Mouse (Mus musculus) forebrain, embryonic 10.5 days (tissue): ENCODE data around the gene Ppp1r14b. TPM values are rescaled to one million over a fixed set of nuclear protein-coding genes. Genes with fewer than 3 reads are reported as not detected.

Experiments
- DNase-seq: peaks from one replicate; pipeline ENCODE4 v3.0.0-alpha.2; 2017; ENCODE audit warnings: low spot score; ENCODE audit errors: extremely low spot score
- H3K27ac ChIP-seq: fragments of 300-500 bp; sonication (generic); 2 replicates; pipeline ENCODE4 v1.5.1; 2016; ENCODE audit warnings: mild to moderate bottlenecking
- H3K27me3 ChIP-seq: fragments of 300-500 bp; sonication (generic); 2 replicates; pipeline ENCODE4 v1.6.1; 2016; ENCODE audit warnings: mild to moderate bottlenecking; ENCODE audit not compliant: poor library complexity, severe bottlenecking
- H3K36me3 ChIP-seq: fragments of 300-500 bp; sonication (generic); replicated peaks from 2 replicates; pipeline ENCODE4 v1.6.1; 2016; ENCODE audit warnings: mild to moderate bottlenecking, moderate library complexity
- H3K4me1 ChIP-seq: fragments of 300-500 bp; sonication (generic); 2 replicates; pipeline ENCODE4 v1.6.1; 2016
- H3K4me3 ChIP-seq: fragments of 300-500 bp; sonication (generic); 2 replicates; pipeline ENCODE4 v1.5.1; 2016; ENCODE audit warnings: mild to moderate bottlenecking, moderate library complexity
- H3K9me3 ChIP-seq: fragments of 300-500 bp; sonication (generic); 2 replicates; pipeline ENCODE4 v1.6.1; 2016; ENCODE audit warnings: mild to moderate bottlenecking, moderate library complexity
- WGBS: fragments of 180-500 bp; shearing (Covaris S2); methylation state at CpG from one replicate; pipeline ENCODE4 v1.1.7; 2016; 5-methylcytosine and 5-hydroxymethylcytosine counted together
- polyA plus RNA-seq: library from polyadenylated mRNA; unstranded; fragments of >200 nt; fragmentation: Nextera tagmentation; extraction: Ambion mirVana; gene quantifications from 2 replicates; pipeline ENCODE4 v1.2.1, GENCODE M21; 2016

Ppp1r14b gene
- polyA plus RNA-seq, 1 experiment from 2014 or later = 103 TPM

DNA sequence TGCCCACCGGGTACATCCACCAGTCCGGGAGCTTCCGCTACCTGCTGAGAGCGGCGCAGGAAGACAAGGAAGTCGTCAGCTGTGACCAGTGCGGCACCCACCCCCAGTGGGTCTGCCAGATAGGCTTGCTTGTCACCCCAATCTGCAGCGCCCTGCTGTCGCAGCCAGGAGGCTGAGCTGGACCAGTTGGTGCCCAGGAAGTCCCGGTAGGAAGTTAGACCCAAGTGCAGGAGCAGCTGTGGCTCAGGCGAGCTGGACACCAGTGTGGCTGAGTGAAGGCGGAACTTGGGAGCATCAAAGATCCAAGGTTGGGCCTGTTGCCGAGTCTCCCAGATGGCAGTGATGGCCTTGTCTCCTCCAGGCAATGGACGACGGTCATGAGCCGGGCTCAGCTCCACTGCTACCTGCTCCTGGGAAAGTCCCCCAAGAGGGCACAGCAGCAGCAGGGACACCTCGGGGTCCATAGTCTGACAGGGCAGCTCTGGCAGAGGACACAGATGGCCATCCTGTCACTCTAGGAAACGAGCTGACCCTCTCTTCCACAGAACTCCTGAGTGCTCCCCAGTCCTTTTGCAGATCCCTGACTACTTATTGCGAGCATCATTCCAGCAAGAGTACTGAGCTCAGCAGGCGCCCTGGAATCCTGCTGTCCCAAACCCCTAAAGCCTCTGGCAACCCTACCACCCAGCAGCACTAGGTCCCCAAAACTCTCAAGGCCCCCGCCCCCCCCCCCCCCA is 20.7 kb downstream of the Ppp1r14b start:
- peak overlapping the region; percentile 87 for H3K27ac ChIP-seq
- H3K9me3 ChIP-seq = no peaks in the 10 kb centered on the region; the same call in 1 of the 2 replicates
- WGBS = 54% methylated on average over 21 of the region's 21 CpGs
- no peaks in the 10 kb centered on the region for H3K27me3 ChIP-seq
- no peak for DNase-seq
- H3K4me3 ChIP-seq = peak overlapping the region; percentile 69
- H3K4me1 ChIP-seq = peaks cover 60% of the 10 kb centered on the region
- H3K36me3 ChIP-seq = peaks cover 27% of the 10 kb centered on the region

- Histone ChIP-seq H3K27me3 (no peaks in the 10 kb centered on the region), H3K9me3 (no peaks in the 10 kb centered on the region; the same call in 1 of the 2 replicates), H3K27ac (peak within 1 kb of the TSS; percentile 87), H3K4me3 (peak within 1 kb of the TSS; percentile 69), H3K4me1 (peaks cover 60% of the 10 kb centered on the region), H3K36me3 (peaks cover 28% of the 10 kb centered on the region)
- peak; percentile 90 for DNase-seq
- WGBS = under 1% methylated on average over 24 of the region's 24 CpGs
These were observed 21.2 kb downstream of the Ppp1r14b start, which contains the start of the genes Nudt22 and Trpt1 for GRCm38 (mm10) chr19:6996006-6996405. Gene Nudt22 (minus strand): TSS chr19:6996117. Gene Trpt1 (plus strand): TSS chr19:6996131.

DNA sequence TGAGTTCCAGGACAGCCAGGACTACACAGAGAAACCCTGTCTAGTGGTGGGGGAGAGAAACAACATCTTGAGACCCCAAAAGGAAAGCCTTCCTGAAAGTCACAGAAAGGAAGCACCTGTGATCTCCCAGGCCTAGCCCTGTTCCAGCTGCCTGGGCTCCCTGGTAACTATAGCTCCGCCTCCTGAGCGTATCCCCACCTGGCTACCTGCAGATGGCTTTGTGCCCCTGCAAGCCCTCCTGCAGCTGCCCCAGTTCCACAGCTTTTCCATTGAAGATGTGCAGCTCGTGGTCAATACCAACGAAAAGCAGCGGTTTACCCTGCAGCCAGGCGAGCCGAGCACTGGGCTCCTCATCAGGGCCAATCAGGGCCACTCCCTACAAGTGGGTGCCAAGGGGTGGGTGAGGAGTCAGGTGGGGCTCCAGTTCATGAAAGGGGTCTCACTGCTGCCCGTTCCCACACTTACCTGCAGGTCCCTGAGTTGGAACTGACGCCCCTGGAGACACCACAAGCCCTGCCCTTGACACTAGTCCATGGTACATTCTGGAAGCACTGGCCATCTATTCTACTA is 23.0 kb downstream of the Ppp1r14b start:
- no peaks in the 10 kb centered on the region for H3K27me3 ChIP-seq
- no peak overlapping the region for H3K4me3 ChIP-seq
- no peak overlapping the region for H3K27ac ChIP-seq
- H3K9me3 ChIP-seq = no peaks in the 10 kb centered on the region; the same call in 1 of the 2 replicates
- peaks cover 39% of the 10 kb centered on the region for H3K36me3 ChIP-seq
- DNase-seq = no peak
- H3K4me1 ChIP-seq = peaks cover 46% of the 10 kb centered on the region
- WGBS = 77% methylated on average over 9 of the region's 9 CpGs

DNA sequence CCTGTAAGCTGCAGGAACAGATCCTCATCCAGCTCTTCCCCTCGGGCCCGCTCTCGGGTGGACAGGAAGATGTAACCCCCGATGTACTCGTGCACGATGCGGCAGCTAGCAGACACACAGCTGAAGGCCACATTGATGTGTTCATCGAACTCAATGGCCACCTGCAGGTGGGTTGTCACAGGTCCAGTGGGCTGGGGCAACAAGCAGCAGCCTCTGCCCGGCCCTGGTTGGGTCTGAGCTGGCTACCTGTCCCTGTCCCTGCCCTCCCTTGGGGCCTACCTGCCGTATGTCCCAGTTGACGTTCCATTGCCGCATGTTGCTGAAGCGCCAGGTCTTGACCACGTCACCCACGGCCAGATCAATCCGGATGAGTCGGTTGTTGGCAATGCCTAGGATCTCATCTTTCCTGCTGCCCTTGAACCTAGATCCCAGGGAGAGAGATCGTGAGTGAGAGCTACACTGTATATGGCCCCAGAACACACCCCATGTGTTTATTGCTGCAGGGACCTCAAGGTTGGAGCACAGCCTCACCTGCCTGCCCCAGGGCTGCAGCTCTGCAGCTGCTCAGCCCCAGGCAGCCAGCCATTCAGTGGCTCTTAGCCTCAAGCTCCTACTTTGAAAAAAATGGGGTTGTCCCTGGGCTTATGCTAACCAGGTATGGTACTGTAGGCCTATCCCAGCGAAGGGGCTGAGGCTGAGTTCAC is 24.7 kb downstream of the Ppp1r14b start:
- Histone ChIP-seq H3K4me1 (peaks cover 33% of the 10 kb centered on the region), H3K36me3 (peaks cover 41% of the 10 kb centered on the region), H3K4me3 (no peak overlapping the region), H3K27ac (no peak overlapping the region), H3K27me3 (no peaks in the 10 kb centered on the region), H3K9me3 (no peaks in the 10 kb centered on the region; the same call in 1 of the 2 replicates)
- WGBS = 95% methylated on average over 19 of the region's 19 CpGs
- no peak for DNase-seq

- DNase-seq = no peak
- H3K27ac ChIP-seq = no peak overlapping the region
- no peaks in the 10 kb centered on the region for H3K9me3 ChIP-seq
- H3K36me3 ChIP-seq = peaks cover 7% of the 10 kb centered on the region
- H3K4me1 ChIP-seq = peaks cover 4% of the 10 kb centered on the region; the same call in 1 of the 2 replicates
- WGBS = 91% methylated on average over 9 of the region's 9 CpGs
- no peak overlapping the region for H3K4me3 ChIP-seq
- H3K27me3 ChIP-seq = no peaks in the 10 kb centered on the region
These were observed 32.3 kb downstream of the Ppp1r14b start for GRCm38 (mm10) chr19:7006892-7007593.

DNA sequence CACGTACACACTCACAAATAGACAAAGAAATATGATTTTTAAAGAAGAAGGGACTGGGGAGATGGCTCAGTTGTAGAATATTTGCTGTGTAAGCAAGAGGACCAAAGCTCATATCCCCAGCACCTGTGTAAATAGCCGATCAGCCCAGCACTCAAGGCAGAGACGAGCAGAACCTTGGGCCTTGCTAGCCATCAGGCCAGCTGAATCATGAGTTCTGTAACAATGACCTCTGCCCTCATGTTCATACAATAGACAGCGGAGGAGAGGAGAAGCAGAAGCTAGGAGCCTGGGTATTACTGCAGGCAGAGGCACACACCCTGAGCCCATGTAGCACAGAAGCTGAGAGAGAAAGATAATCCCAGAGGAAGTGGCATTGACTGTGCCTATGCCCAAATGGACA is 37.7 kb downstream of the Ppp1r14b start:
- DNase-seq = no peak
- Histone ChIP-seq H3K27ac (no peak overlapping the region), H3K36me3 (peaks cover 38% of the 10 kb centered on the region), H3K9me3 (no peaks in the 10 kb centered on the region), H3K4me3 (no peak overlapping the region), H3K4me1 (no peaks in the 10 kb centered on the region), H3K27me3 (no peaks in the 10 kb centered on the region)
- WGBS = 86% methylated on average over 4 of the region's 4 CpGs

DNA sequence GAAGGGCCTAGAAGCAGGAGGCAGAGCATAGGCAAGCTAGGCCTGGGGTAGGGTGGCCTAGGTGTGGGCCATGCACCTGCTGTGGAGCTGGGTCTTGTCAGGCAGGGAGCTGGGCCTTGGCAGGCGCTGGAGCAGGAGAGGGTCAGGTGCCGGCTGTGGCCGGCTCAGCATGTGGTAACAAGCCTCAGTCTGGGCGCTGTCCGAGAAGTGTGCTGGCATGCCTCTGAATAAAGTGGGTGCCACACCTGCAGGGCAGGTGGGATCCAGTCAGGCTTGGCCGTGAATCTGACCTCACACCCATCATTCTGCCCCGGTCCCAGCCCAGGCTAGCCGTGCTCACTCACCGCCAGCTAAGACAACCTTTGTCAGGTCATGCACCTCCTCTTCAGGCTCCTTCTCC is 39.2 kb downstream of the Ppp1r14b start:
- Histone ChIP-seq H3K36me3 (peaks cover 53% of the 10 kb centered on the region), H3K27ac (no peak overlapping the region), H3K27me3 (no peaks in the 10 kb centered on the region), H3K4me3 (no peak overlapping the region), H3K4me1 (no peaks in the 10 kb centered on the region), H3K9me3 (no peaks in the 10 kb centered on the region)
- WGBS = 88% methylated on average over 9 of the region's 9 CpGs
- DNase-seq = no peak

GRCm38 (mm10) chr19:7014481-7015135 is 39.8 kb downstream of the Ppp1r14b start:
- H3K27ac ChIP-seq = no peak overlapping the region
- H3K9me3 ChIP-seq = no peaks in the 10 kb centered on the region
- H3K27me3 ChIP-seq = no peaks in the 10 kb centered on the region
- DNase-seq = no peak
- peaks cover 60% of the 10 kb centered on the region for H3K36me3 ChIP-seq
- no peak overlapping the region for H3K4me3 ChIP-seq
- 89% methylated on average over 20 of the region's 20 CpGs for WGBS
- no peaks in the 10 kb centered on the region for H3K4me1 ChIP-seq

GRCm38 (mm10) chr19:7017541-7018457 is 43.0 kb downstream of the Ppp1r14b start:
- no peak for DNase-seq
- 90% methylated on average over 12 of the region's 12 CpGs for WGBS
- H3K4me1 ChIP-seq = no peaks in the 10 kb centered on the region
- H3K27ac ChIP-seq = no peak overlapping the region
- peaks cover 89% of the 10 kb centered on the region for H3K36me3 ChIP-seq
- H3K4me3 ChIP-seq = 0 out of 2 replicates have a peak overlapping the region, but pooled peaks have one; percentile 1
- no peaks in the 10 kb centered on the region for H3K27me3 ChIP-seq
- H3K9me3 ChIP-seq = no peaks in the 10 kb centered on the region

GRCm38 (mm10) chr19:7018546-7018945 is 43.8 kb downstream of the Ppp1r14b start:
- Histone ChIP-seq H3K36me3 (peaks cover 91% of the 10 kb centered on the region), H3K9me3 (no peaks in the 10 kb centered on the region), H3K27ac (no peak overlapping the region), H3K4me1 (no peaks in the 10 kb centered on the region), H3K4me3 (no peak overlapping the region), H3K27me3 (no peaks in the 10 kb centered on the region)
- no peak for DNase-seq
- WGBS = 89% methylated on average over 11 of the region's 11 CpGs

GRCm38 (mm10) chr19:7019191-7019590 is 44.4 kb downstream of the Ppp1r14b start, which contains the start of gene Fermt3:
Gene Fermt3 (minus strand): TSS chr19:7019469.
- 88% methylated on average over 5 of the region's 5 CpGs for WGBS
- no peak within 1 kb of the TSS; the same call in 1 of the 2 replicates for H3K4me3 ChIP-seq
- H3K4me1 ChIP-seq = no peaks in the 10 kb centered on the region
- no peaks in the 10 kb centered on the region for H3K9me3 ChIP-seq
- no peak for DNase-seq
- H3K36me3 ChIP-seq = peaks cover 91% of the 10 kb centered on the region
- no peaks in the 10 kb centered on the region for H3K27me3 ChIP-seq
- no peak within 1 kb of the TSS for H3K27ac ChIP-seq
